Mouse (Mus musculus) forebrain, postnatal 0 days (tissue): Measurements from ENCODE around the gene Yap1. TPM values are rescaled to one million over a fixed set of nuclear protein-coding genes. Genes with fewer than 3 reads are reported as not detected.

ENCODE experiments used
- ATAC-seq: fragments of 200-750 bp; cut with Nextera tagmentation; 2 replicates; pipeline ENCODE4 v1.8.0; 2017; ENCODE audit warnings: mild to moderate bottlenecking, moderate library complexity
- DNase-seq: peaks from one replicate; pipeline ENCODE4 v3.0.0-alpha.2; 2015
- H3K27ac ChIP-seq: fragments of 300-500 bp; sonication (generic); 2 replicates; pipeline ENCODE4 v1.5.1; 2014; ENCODE audit warnings: low read depth, mild to moderate bottlenecking, antibody characterized with exemption, low read length, moderate library complexity, mixed read lengths
- H3K27me3 ChIP-seq: fragments of 300-500 bp; sonication (generic); 2 replicates; pipeline ENCODE4 v1.6.1; 2014; ENCODE audit warnings: mild to moderate bottlenecking, low read length, mixed read lengths; ENCODE audit not compliant: insufficient read depth
- H3K36me3 ChIP-seq: fragments of 300-500 bp; sonication (generic); 2 replicates; pipeline ENCODE4 v1.6.1; 2014; ENCODE audit warnings: mild to moderate bottlenecking, moderate library complexity; ENCODE audit not compliant: insufficient read depth
- H3K4me1 ChIP-seq: fragments of 300-500 bp; sonication (generic); 2 replicates; pipeline ENCODE4 v1.6.1; 2014; ENCODE audit warnings: antibody characterized with exemption; ENCODE audit not compliant: insufficient read depth
- H3K4me2 ChIP-seq: fragments of 300-500 bp; sonication (generic); 2 replicates; pipeline ENCODE4 v1.6.1; 2014; ENCODE audit warnings: low read depth, mild to moderate bottlenecking, moderate library complexity
- H3K4me3 ChIP-seq: fragments of 300-500 bp; sonication (generic); 2 replicates; pipeline ENCODE4 v1.5.1; 2014; ENCODE audit warnings: low read depth, low read length, mixed read lengths
- H3K9ac ChIP-seq: fragments of 300-500 bp; sonication (generic); 2 replicates; pipeline ENCODE4 v1.6.1; 2014; ENCODE audit warnings: mild to moderate bottlenecking
- H3K9me3 ChIP-seq: fragments of 300-500 bp; sonication (generic); 2 replicates; pipeline ENCODE4 v1.6.1; 2016; ENCODE audit warnings: low read length
- CTCF ChIP-seq: sonication (generic); IDR thresholded peaks from 2 replicates; pipeline ENCODE4 v1.5.1; 2016; ENCODE audit warnings: antibody characterized with exemption, control low read depth, low read depth
- WGBS: fragments of 180-500 bp; shearing (Covaris S2); extraction: QIAGEN DNeasy Blood & Tissue Kit; methylation state at CpG from one replicate; pipeline ENCODE4 v1.1.7; 2014; 5-methylcytosine and 5-hydroxymethylcytosine counted together
- polyA plus RNA-seq: library from polyadenylated mRNA; unstranded; fragments of >200 nt; fragmentation: Nextera tagmentation; extraction: Ambion mirVana; gene quantifications from 2 replicates; pipeline ENCODE4 v1.2.1, GENCODE M21; 2015
- total RNA-seq: library from RNA; depleted of rRNA; stranded (reverse); fragments of >200 nt; gene quantifications from 2 replicates; pipeline ENCODE4 v1.2.3, GENCODE M21; 2014

Yap1 gene
- total and polyA plus RNA-seq, 2 experiments from 2014 or later, result 4.7 to 14.5 TPM

GRCm38 (mm10) chr9:7928207-7928793, 76.1 kb downstream of the Yap1 start:
- TF ChIP-seq CTCF, result no peak
- ATAC-seq, result no peak
- Histone ChIP-seq H3K9ac (no peak overlapping the region), H3K27me3 (no peaks in the 10 kb centered on the region), H3K4me3 (no peak overlapping the region), H3K9me3 (no peaks in the 10 kb centered on the region), H3K4me1 (no peaks in the 10 kb centered on the region), H3K27ac (no peak overlapping the region), H3K4me2 (no peak overlapping the region), H3K36me3 (no peaks in the 10 kb centered on the region)
- 91% methylated on average over 3 of the region's 3 CpGs for WGBS
- DNase-seq, result no peak

DNA sequence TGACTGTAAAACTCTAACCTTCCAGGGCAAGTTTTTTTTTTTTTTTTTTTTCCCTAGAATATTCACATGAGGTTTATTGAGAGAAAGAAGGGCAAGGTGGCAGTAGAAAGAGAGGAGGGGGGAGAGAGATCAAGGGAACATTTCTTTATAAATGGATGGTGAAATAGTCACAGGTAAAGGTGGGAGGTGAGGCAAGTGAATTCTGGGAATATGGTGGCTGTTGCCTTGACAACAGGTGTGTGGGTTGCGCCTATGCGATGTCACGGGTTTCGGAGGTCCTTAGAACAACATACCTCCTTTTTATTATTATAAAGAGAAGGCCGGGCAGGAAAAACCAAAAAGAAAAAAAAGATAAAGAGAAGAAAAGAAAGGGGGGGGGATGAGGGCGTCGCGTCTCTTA, 89.5 kb downstream of the Yap1 start:
- H3K36me3 ChIP-seq, result no peaks in the 10 kb centered on the region
- no peaks in the 10 kb centered on the region for H3K9me3 ChIP-seq
- TF ChIP-seq CTCF, result no peak
- H3K9ac ChIP-seq, result no peak overlapping the region
- no peaks in the 10 kb centered on the region for H3K27me3 ChIP-seq
- no peaks in the 10 kb centered on the region for H3K4me1 ChIP-seq
- H3K4me2 ChIP-seq, result peak overlapping the region; percentile 49
- peak overlapping the region; percentile 29; the same call in 1 of the 2 replicates for H3K27ac ChIP-seq
- peak; percentile 21; the same call in 1 of the 2 replicates for ATAC-seq
- WGBS, result 53% methylated on average over 8 of the region's 8 CpGs
- H3K4me3 ChIP-seq, result no peak overlapping the region
- DNase-seq, result no peak

DNA sequence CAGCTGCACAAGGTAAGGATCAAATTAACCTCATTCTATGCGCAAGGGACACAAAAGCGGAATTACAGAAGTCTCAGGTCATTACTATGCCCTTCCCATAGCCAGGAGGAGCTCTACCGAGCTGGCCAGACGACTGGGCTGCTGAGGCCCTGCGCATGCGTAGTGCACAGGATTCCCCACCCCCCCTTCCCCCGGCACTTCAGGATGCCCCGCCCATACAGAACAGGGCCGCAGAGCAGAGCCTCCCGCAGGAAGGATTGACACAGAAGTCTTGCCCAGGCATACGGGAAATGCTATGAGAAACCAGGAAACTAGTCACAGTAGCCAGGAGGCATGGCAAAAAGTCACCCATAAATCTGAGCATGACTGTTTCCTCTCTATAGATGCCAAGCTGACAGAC, 89.9 kb downstream of the Yap1 start:
- DNase-seq (peak; percentile 88), ATAC-seq (peak; percentile 96)
- Histone ChIP-seq H3K9ac (peak overlapping the region; percentile 37), H3K27ac (peak overlapping the region; percentile 29), H3K4me2 (peak overlapping the region; percentile 49), H3K27me3 (no peaks in the 10 kb centered on the region), H3K9me3 (no peaks in the 10 kb centered on the region), H3K36me3 (no peaks in the 10 kb centered on the region), H3K4me3 (peak overlapping the region; percentile 31), H3K4me1 (no peaks in the 10 kb centered on the region)
- 4% methylated on average over 11 of the region's 11 CpGs for WGBS
- TF ChIP-seq CTCF, result no peak

DNA sequence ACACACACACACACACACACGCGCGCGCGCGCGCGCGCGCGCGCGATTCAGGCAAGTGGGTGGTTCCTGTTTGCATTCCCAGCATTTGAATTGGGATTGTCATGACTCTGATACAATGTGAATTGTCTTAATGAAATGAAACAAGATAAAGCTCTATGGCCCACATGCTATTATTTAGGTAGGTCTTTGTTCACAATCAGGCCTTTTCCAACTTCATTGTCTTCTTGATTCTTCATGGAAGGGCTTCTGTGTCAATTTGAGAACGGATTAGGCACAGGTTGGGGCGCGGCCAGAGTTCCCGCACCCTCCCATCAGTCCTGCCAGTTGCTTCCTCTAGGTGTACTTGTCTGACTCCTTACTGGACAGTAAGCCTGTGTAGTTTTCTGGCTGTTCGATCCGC, 90.4 kb downstream of the Yap1 start:
- Histone ChIP-seq H3K4me3 (peak overlapping the region; percentile 31), H3K27me3 (no peaks in the 10 kb centered on the region), H3K4me2 (peak overlapping the region; percentile 49), H3K27ac (peak overlapping the region; percentile 29; the same call in 1 of the 2 replicates), H3K9ac (peak overlapping the region; percentile 37), H3K9me3 (no peaks in the 10 kb centered on the region), H3K4me1 (no peaks in the 10 kb centered on the region), H3K36me3 (no peaks in the 10 kb centered on the region)
- no peak for TF ChIP-seq CTCF
- DNase-seq (peak; percentile 30), ATAC-seq (peak; percentile 32)
- WGBS, result 59% methylated on average over 19 of the region's 19 CpGs

GRCm38 (mm10) chr9:7907351-7907985, 96.9 kb downstream of the Yap1 start:
- 86% methylated on average over 2 of the region's 2 CpGs for WGBS
- H3K9ac ChIP-seq, result no peak overlapping the region
- H3K9me3 ChIP-seq, result no peaks in the 10 kb centered on the region
- no peak overlapping the region for H3K4me2 ChIP-seq
- DNase-seq (no peak), ATAC-seq (no peak)
- H3K27me3 ChIP-seq, result no peaks in the 10 kb centered on the region
- TF ChIP-seq CTCF, result no peak
- H3K4me1 ChIP-seq, result no peaks in the 10 kb centered on the region
- H3K27ac ChIP-seq, result no peak overlapping the region
- H3K36me3 ChIP-seq, result no peaks in the 10 kb centered on the region
- no peak overlapping the region for H3K4me3 ChIP-seq

DNA sequence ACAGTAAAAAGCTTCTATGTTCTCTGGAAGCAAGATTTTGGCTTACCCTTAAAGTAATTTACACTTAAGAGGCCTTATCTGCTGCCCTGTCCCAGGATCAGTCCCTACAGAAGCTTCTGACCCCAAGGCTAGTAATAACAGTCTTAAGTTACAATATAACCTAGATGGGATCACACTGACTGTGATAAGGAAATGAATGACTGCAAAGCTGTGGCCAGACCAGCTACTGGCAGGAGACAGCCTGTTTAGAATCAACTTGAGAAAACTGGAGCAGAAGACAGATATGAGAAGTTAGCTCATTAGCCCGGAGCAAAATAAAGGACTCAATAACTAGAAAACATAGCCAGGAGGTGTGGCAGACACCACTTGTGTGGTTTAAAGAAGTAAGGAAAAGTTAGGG, 97.8 kb downstream of the Yap1 start:
- no peak for TF ChIP-seq CTCF

DNA sequence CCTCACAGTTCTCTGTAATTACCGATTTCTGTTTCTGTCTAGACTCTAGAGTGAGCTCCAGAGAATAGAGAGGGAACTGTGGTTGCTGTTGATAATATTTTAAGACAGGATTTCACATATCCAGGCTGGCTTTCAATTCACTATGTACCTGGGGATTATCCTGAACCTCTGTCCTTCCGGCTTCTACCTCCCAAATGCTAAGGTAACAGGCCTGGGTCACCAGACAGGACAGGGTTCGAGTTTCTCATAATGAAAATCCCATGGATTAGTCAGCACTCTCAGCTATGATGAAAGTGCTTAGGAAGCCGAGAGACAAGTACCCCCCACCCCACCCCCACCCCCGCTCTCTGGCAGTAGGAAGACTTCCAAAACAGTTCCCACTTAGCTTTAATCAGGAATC, 100.6 kb downstream of the Yap1 start:
- Histone ChIP-seq H3K27me3 (no peaks in the 10 kb centered on the region), H3K4me3 (no peak overlapping the region), H3K9ac (no peak overlapping the region), H3K4me2 (no peak overlapping the region), H3K27ac (no peak overlapping the region), H3K4me1 (no peaks in the 10 kb centered on the region), H3K36me3 (no peaks in the 10 kb centered on the region), H3K9me3 (no peaks in the 10 kb centered on the region)
- ATAC-seq, result no peak
- WGBS, result 81% methylated on average over 5 of the region's 5 CpGs
- DNase-seq, result no peak
- TF ChIP-seq CTCF, result no peak

More for the DNA sequence above, 97.8 kb downstream of the Yap1 start:
- ATAC-seq (no peak), DNase-seq (no peak)
- H3K4me1 ChIP-seq, result no peaks in the 10 kb centered on the region
- H3K9me3 ChIP-seq, result no peaks in the 10 kb centered on the region
- no peaks in the 10 kb centered on the region for H3K36me3 ChIP-seq
- no peak overlapping the region for H3K4me3 ChIP-seq
- no peaks in the 10 kb centered on the region for H3K27me3 ChIP-seq
- no peak overlapping the region for H3K27ac ChIP-seq
- no peak overlapping the region for H3K4me2 ChIP-seq
- no peak overlapping the region for H3K9ac ChIP-seq
- WGBS, result 89% methylated on average over 1 of the region's 1 CpGs
